Mouse (Mus musculus) 3134 (cell line): ENCODE measurements around the gene Btbd1.
A peak's percentile ranks its signal among the peaks of the same experiment; 100 is the strongest.
"Not testable (repeated sequence)": the region's sequence is repeated elsewhere in the genome, so short reads cannot be mapped to it uniquely, and the experiment has no call there.

Experiments
- DNase-seq: peaks from one replicate; pipeline ENCODE4 v3.0.0-alpha.2; 2011; ENCODE audit warnings: low spot score; ENCODE audit not compliant: insufficient read length; ENCODE audit errors: extremely low read depth

The Btbd1 gene

GRCm38 (mm10) chr7:81850171-81850570, 20.9 kb upstream of the Btbd1 start:
- DNase-seq, result no peak

- no peak for DNase-seq
Measured at GRCm38 (mm10) chr7:81849633-81850032, 20.4 kb upstream of the Btbd1 start.

DNA sequence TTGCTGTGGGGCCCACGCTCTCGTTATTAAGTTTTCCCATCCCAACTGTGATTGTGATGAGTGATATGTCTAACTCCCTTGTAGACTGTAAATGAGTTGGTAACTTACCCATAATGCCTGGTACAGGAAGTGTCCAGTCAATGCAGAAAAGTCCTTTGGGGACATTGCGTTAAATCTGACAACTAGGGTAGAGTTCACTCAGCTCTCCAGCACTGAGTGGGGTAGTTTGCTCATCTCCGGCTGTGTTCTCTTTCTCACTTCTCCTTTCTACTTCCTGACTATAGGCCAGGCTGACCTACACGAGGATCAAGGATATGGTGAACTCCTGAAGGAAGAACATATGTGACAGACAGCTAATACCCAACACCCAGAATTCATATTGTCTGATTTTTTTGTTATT, 20.0 kb upstream of the Btbd1 start:
- DNase-seq, result no peak

DNA sequence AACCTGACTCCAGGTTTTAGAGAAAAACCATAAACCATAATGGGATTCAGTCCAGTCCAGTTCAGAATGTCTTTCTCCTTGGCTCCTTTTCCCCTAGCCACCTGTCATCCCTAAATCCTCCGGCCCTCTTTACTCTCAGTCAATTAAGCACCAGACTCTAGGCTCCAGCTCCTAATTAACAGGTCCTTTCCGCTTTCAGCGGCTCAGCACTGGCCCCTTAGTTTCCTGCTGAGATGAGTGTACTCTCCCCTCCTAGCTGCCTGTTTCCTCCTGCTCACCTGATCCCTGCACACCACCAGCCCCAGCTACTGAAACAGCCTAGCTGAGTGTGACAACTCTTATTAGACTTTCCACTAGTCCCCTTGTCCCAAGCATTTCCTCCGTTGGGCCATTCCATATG, 18.5 kb upstream of the Btbd1 start:
- no peak for DNase-seq

GRCm38 (mm10) chr7:81847010-81847409, 17.8 kb upstream of the Btbd1 start:
- no peak for DNase-seq

DNA sequence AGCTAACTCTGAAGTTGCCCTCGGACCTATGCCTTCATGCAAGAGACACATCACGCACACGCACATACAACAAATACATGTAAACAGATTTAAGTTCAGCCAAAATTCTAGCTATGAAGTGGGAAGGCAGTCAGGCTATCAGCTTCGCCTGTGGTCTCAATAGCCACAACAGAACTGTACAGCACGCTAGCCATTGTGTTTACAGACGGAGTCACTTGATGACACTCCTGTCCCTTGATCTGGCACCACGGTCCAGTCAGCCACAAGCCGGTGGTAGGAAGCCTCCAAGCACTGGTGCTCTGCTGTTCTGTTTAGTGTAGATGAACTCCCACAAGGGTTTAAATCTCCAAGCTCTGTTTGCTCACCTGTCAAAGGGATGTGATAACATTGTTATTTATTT, 16.8 kb upstream of the Btbd1 start:
- no peak for DNase-seq

DNA sequence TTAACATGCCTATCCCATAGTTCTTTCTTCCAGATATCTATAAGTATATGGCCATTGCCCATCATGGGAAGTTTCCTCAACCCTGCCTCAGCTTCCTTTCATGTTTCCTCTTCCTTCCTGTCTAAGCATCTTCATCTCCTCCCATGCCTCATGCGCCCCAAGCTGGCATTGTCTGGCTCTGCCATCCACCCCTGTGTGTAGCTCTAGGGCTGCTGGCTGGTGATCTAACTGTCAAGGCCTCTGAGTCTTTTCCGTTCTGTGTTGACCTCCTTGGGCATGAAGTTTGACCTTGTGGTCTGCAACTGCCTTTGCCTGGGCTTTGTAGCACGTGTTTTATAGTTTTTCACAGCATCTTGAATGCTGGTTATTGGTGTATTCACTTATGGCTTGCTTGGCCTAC, 16.1 kb upstream of the Btbd1 start:
- DNase-seq, result no peak

GRCm38 (mm10) chr7:81844801-81845200, 15.6 kb upstream of the Btbd1 start:
- DNase-seq, result no peak

DNA sequence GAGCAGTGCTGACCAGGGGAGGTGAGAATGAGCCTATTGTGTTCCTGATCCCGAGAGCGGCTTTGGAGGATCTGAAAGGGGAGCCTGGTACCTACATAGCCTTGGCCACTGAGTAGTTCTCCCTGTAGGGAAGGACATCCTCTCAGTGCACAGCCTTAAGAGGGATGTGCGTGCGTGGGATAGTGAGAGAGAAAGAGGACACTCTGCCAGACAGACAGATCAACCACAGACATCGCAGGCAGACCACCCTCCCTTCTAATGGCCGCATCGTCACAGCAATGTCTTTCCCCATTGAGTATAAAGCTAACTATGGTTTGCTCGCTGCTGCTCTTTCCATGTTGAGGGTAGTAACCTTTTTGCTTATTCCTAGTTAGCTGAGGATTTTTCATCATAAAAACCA, 14.7 kb upstream of the Btbd1 start:
- no peak for DNase-seq

DNA sequence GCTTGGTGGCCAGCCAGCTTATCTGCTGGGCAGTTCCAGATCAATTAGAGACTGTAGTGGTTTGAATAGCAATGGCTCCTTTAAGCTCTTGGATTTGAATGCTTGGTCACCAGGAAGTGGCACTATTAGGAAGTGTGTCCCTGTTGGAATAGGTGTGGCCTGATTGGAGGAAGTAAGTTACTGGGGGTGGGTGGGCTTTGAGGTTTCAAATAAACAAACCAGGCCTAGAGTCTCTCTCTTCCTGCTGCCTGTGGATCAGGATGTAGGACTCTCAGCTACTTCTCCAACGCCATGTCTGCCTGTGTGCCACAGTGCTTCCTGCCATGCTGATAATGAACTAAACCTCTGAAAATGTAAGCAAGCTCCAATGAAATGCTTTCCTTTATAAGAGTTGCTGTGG, 13.8 kb upstream of the Btbd1 start:
- DNase-seq, result no peak

DNA sequence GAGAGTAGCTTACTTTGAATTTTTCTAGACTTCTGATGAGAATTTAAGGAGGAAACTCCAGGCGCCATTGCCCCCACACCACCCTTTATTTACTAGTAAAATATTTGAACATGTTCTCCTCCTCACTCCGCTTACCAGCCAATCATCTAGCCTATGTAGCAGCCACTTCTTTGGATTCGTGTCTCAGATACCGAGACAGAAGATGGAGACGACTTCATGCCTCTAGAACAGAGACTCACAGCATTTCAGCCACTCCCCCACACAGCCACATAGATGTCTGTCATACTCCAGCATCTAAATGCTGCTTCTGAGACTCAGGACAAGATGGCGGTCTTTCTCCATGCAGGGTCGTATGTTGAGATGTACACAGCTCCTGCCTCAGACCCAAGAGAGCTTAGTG, 12.9 kb upstream of the Btbd1 start:
- no peak for DNase-seq

GRCm38 (mm10) chr7:81841439-81841838, 12.2 kb upstream of the Btbd1 start:
- DNase-seq, result no peak

DNA sequence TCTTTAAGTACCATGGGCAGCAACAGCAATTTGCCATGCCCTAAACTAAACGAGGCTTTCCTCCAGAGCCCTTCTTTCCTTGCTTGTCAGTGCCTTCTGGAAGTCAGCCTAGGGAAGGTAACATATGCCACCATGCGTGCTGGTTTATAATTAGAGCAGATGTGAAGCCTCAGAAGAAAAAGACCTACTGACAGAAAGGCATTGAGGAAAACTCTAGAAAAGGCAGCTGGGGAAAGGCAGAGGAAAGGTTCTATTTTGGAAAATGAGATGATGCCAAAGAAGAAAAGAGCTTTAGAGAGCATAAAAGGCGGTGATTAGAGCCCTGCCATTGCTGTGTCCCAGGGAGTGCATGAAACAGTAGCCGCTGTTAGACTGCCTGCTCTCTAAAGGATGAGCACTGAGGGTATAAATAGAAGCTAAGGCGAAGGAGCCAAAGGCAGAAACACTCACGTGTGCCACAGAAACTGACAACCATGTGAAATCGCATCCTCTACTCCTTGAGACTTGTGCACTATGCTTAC, 11.5 kb upstream of the Btbd1 start:
- DNase-seq, result no peak

DNA sequence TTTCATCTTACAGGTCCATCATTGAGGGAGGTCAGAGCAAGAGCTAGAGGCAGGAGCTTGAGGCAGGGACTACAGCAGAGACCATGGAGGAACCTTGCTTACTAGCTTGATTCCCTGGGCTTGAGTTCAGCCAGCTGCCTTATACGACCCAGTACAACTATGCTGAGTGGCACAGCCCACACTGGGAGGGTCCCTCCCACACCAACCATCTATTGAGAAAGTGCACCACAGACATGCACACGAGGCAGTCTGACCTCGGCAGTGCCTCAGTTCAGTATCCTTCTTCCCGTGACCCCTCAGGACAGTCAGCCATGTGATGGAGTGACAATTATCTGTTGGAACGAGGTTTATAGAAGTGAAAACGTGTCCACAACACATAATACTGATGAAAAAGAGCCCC, 10.5 kb upstream of the Btbd1 start:
- no peak for DNase-seq

GRCm38 (mm10) chr7:81837771-81838170, 8.5 kb upstream of the Btbd1 start:
- not testable (repeated sequence) for DNase-seq

DNA sequence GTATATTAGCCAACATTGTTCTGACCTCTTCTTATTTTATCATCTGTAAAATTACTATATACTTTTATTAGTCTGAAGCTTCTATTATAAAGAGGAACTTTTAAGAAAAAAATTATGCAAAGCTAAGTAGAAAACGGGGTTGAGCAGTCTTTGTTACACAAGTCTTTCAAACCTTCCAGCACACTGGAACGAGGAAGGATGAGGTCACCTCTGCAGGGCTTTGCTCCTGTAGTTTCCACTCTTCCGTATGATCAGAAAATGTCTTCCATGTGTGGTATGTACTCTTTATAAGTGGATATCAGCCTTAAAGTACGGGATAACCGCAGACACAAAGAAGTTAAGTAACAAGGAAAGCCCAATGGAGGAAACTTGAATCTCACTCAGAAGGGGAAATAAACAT, 6.2 kb upstream of the Btbd1 start:
- no peak for DNase-seq

GRCm38 (mm10) chr7:81834847-81835246, 5.6 kb upstream of the Btbd1 start:
- no peak for DNase-seq

GRCm38 (mm10) chr7:81828681-81829378, 401 bp downstream of the Btbd1 start:
- DNase-seq, result peak; percentile 70

DNA sequence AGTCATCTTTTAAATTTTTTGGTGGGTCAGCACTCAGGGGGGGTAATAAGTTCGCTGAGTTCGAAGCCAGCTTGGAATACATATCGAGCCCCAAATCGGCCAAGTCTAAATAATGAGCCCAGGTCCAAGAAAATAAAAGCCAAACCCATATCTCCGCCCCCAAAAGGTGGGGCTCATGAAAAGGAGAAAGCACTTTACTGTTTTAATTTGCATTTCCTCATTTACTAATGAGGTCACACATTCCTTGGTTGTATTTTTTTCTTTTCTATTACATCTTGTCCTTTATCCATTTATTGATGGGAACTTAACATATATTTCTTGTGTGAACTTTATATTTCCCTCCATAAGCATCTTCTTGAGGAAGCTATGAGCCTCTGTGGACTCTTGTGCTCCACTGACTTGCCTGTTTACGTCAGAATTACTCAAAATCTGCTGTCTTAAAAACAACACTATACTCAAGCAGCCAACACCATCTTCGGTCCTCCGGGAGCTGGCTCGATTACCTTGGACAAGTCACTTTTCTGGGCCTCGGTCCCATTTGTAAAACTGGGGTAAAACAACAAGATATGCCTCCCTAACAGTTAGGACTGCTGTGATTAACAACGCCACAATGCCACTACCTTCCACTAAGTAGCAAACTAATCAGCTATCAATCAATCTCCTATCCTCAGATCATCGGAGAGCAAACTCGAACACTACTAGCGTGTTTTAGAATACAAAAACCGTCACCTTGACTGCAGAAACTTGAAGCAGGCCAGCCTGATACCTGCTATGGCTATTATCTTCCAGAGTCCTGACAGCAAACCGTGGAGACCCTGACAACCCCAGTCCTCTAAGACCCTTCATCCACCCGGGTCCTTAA, 1.2 kb downstream of the Btbd1 start:
- DNase-seq, result peak; percentile 16

GRCm38 (mm10) chr7:81825381-81825780, 3.9 kb downstream of the Btbd1 start:
- DNase-seq, result no peak

DNA sequence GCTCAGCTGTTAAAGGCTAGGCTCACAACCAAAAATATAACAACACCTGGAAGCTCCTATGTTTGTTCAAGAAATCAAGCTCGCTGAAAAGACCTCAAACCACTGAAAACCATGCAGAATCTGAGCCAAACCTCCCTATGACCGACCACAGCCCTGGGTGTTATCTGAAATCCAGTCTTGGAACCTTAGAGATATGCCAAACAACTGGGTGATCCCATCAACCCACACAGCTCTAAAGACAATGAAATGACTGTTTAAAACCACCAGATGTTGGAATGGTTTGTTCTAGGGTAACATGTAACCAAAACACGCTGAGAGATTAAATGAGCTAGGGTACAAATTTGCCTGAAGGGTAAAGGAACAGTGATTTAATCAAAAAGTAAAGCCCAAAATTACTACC, 4.3 kb downstream of the Btbd1 start:
- DNase-seq, result no peak

- no peak for DNase-seq
Measured at GRCm38 (mm10) chr7:81806067-81806466, 23.2 kb downstream of the Btbd1 start.
